Mouse (Mus musculus) hindbrain, embryonic 11.5 days (tissue): ENCODE measurements around the gene Arhgef12. TPM values are rescaled to one million over a fixed set of nuclear protein-coding genes. Genes with fewer than 3 reads are reported as not detected.
"Not testable (repeated sequence)": the region's sequence is repeated elsewhere in the genome, so short reads cannot be mapped to it uniquely, and the experiment has no call there.

Experiments
- ATAC-seq: fragments of 200-750 bp; cut with Nextera tagmentation; 2 replicates; pipeline ENCODE4 v1.8.0; 2017; ENCODE audit warnings: mild to moderate bottlenecking, moderate TSS enrichment, moderate library complexity; ENCODE audit not compliant: low FRiP score
- DNase-seq: peaks from one replicate; pipeline ENCODE4 v3.0.0-alpha.2; 2015; ENCODE audit warnings: low spot score
- H3K27ac ChIP-seq: fragments of 300-500 bp; sonication (generic); 2 replicates; pipeline ENCODE4 v1.5.1; 2014; ENCODE audit warnings: mild to moderate bottlenecking, low read depth, low read length
- H3K27me3 ChIP-seq: fragments of 300-500 bp; sonication (generic); 2 replicates; pipeline ENCODE4 v1.6.1; 2014; ENCODE audit warnings: mild to moderate bottlenecking, low read length, moderate library complexity, mixed read lengths; ENCODE audit not compliant: control insufficient read depth, insufficient read depth
- H3K36me3 ChIP-seq: fragments of 300-500 bp; sonication (generic); 2 replicates; pipeline ENCODE4 v1.6.1; 2014; ENCODE audit warnings: mild to moderate bottlenecking, low read length, moderate library complexity, mixed read lengths; ENCODE audit not compliant: control insufficient read depth, insufficient read depth
- H3K4me1 ChIP-seq: fragments of 300-500 bp; sonication (generic); replicated peaks from 2 replicates; pipeline ENCODE4 v1.6.1; 2014; ENCODE audit warnings: low read length, mixed read lengths; ENCODE audit not compliant: control insufficient read depth, insufficient read depth
- H3K4me2 ChIP-seq: fragments of 300-500 bp; sonication (generic); replicated peaks from 2 replicates; pipeline ENCODE4 v1.6.1; 2014; ENCODE audit warnings: mild to moderate bottlenecking, low read depth, low read length
- H3K4me3 ChIP-seq: fragments of 300-500 bp; sonication (generic); 2 replicates; pipeline ENCODE4 v1.5.1; 2014; ENCODE audit warnings: low read depth, low read length
- H3K9ac ChIP-seq: fragments of 300-500 bp; sonication (generic); 2 replicates; pipeline ENCODE4 v1.6.1; 2014; ENCODE audit warnings: low read depth, low read length
- H3K9me3 ChIP-seq: fragments of 300-500 bp; sonication (generic); 2 replicates; pipeline ENCODE4 v1.6.1; 2016; ENCODE audit warnings: low read length; ENCODE audit not compliant: control insufficient read depth
- WGBS: fragments of 180-500 bp; shearing (Covaris S2); extraction: QIAGEN DNeasy Blood & Tissue Kit; methylation state at CpG from one replicate; pipeline ENCODE4 v1.1.7; 2014; 5-methylcytosine and 5-hydroxymethylcytosine counted together
- polyA plus RNA-seq: library from polyadenylated mRNA; unstranded; fragments of >200 nt; fragmentation: Nextera tagmentation; extraction: Ambion mirVana; gene quantifications from 2 replicates; pipeline ENCODE4 v1.2.1, GENCODE M21; 2014

Arhgef12 gene
- polyA plus RNA-seq, 1 experiment from 2014 or later = 22.5 TPM

DNA sequence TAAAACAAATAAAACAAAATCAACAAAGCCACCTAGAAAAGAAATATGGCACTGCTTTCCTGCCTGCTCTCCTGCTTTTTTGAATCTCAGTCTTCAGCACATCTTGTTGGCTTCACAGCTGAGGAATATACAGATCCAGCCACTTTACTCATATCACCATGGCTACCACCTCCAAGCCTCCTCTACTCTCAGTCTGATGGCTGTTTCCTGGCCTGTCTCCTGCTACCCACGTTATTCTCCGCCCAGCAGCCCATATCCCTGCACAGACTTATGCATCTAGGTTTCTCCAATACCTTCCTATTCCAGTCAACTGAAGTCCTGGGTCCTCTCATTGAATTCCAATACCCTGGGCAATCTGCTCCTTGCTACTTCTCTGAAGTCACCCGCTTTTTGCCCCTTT is 26.5 kb upstream of the Arhgef12 start:
- no peak overlapping the region for H3K9ac ChIP-seq
- no peaks in the 10 kb centered on the region for H3K36me3 ChIP-seq
- H3K4me3 ChIP-seq = no peak overlapping the region
- no peak overlapping the region for H3K27ac ChIP-seq
- no peaks in the 10 kb centered on the region for H3K4me1 ChIP-seq
- 78% methylated on average over 3 of the region's 3 CpGs for WGBS
- H3K27me3 ChIP-seq = no peaks in the 10 kb centered on the region
- H3K4me2 ChIP-seq = no peak overlapping the region
- no peak for DNase-seq
- no peaks in the 10 kb centered on the region for H3K9me3 ChIP-seq
- no peak for ATAC-seq

DNA sequence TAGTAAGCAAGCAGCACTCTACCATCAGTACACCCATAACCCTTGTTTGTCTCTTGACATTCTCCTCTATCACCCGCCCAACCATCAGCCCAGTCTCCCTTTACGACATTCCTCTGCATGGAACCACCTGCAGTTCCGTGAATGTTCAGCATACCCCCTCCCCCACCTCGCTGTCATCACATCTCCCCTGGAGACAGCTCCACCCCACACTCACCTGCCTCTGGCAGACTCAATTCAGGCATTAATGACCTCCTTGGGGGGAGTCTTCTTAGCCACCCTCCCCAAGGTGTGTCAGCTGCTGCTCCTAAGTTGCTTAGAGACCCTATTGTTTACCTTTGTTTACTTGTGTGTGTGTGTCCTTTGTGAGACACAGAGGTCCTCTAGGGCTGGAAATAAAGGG is 25.3 kb upstream of the Arhgef12 start:
- DNase-seq = no peak
- Histone ChIP-seq H3K9ac (no peak overlapping the region), H3K36me3 (no peaks in the 10 kb centered on the region), H3K4me1 (no peaks in the 10 kb centered on the region), H3K9me3 (no peaks in the 10 kb centered on the region), H3K4me2 (no peak overlapping the region), H3K27me3 (no peaks in the 10 kb centered on the region), H3K4me3 (no peak overlapping the region), H3K27ac (no peak overlapping the region)
- 33% methylated on average over 4 of the region's 4 CpGs for WGBS
- ATAC-seq = no peak

DNA sequence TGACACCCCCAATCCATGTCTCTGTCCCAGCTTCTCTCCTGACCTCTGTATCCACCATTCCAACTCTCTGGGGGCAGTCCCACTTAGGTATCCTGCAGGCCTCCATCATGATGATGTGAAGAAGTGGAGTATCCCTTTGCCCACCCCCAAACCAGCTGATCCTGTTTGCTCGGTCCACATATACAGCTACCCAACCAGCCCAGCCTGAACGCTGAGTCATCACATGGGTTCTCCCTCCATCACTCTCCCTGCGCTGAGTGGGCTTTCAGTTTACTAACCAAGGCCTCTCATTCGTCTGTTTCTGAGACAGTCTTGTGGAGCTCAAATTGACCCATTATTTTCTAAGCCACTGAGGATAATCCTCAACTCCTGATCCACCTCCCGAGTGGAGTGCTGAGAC is 24.9 kb upstream of the Arhgef12 start:
- 77% methylated on average over 5 of the region's 5 CpGs for WGBS
- Histone ChIP-seq H3K27me3 (no peaks in the 10 kb centered on the region), H3K27ac (no peak overlapping the region), H3K36me3 (no peaks in the 10 kb centered on the region), H3K4me1 (no peaks in the 10 kb centered on the region), H3K4me2 (no peak overlapping the region), H3K9ac (no peak overlapping the region), H3K9me3 (no peaks in the 10 kb centered on the region), H3K4me3 (no peak overlapping the region)
- DNase-seq (no peak), ATAC-seq (no peak)

DNA sequence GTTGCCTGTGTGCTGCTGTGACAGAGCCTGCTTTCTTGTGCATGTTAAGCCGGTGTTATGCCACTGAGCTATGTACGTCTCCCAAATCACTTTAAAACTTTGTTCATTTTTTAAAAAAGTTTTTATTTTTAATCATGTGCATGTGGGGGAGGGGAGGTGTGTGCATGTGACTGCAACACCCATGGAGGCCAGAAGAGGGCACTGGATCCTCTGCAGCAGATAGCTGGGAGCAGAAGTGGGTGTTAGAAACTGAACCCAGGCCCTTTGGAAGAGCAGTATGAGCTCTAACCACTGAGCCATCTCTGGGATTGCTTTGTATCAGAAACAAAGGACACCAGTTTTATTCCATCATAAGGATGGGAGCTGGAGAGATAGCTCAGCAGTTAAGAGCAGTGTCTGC is 23.6 kb upstream of the Arhgef12 start:
- no peak for ATAC-seq
- no peak overlapping the region for H3K4me2 ChIP-seq

DNA sequence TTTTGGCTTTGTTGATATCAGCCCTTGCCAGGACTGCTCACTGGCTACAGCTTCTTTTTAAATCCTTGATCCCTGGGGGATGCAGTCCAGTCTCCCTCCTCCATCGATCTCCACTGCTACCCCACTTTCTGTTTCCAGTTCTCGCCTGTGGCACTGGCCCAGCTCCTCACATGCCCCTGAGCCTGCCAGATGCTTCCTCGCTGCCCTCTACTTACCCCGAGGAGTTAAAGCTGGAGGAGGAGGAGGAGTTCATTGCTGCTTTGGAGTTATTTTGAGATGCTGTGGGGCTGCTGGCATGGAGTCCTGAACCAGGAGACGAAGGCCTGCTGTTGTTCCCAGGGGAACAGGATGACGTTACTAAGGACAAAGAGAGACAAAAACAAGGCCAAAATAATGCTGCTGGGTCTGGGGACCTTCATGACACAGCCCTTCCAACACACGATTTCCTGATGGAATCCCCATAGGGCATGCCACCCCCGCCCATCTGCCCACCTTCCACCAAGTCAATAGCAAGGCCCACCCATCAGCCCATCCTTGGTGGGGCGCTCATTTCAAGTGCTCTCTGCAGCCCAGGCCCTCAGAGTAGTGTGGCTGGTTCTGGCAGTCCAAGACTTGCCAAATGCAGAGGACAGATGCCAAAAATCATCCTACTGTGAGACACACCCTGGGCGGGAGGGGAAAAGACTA is 20.2 kb upstream of the Arhgef12 start:
- Histone ChIP-seq H3K36me3 (no peaks in the 10 kb centered on the region), H3K9ac (no peak overlapping the region), H3K4me3 (no peak overlapping the region), H3K9me3 (no peaks in the 10 kb centered on the region), H3K4me2 (no peak overlapping the region), H3K27ac (no peak overlapping the region), H3K4me1 (no peaks in the 10 kb centered on the region), H3K27me3 (no peaks in the 10 kb centered on the region)
- WGBS = 75% methylated on average over 10 of the region's 10 CpGs
- DNase-seq (no peak), ATAC-seq (no peak)

More for the DNA sequence above, 23.6 kb upstream of the Arhgef12 start:
- H3K9me3 ChIP-seq = no peaks in the 10 kb centered on the region
- H3K27ac ChIP-seq = no peak overlapping the region
- H3K9ac ChIP-seq = no peak overlapping the region
- no peaks in the 10 kb centered on the region for H3K36me3 ChIP-seq
- H3K4me1 ChIP-seq = no peaks in the 10 kb centered on the region
- H3K4me3 ChIP-seq = no peak overlapping the region
- no peak for DNase-seq
- 91% methylated on average over 2 of the region's 2 CpGs for WGBS
- no peaks in the 10 kb centered on the region for H3K27me3 ChIP-seq

DNA sequence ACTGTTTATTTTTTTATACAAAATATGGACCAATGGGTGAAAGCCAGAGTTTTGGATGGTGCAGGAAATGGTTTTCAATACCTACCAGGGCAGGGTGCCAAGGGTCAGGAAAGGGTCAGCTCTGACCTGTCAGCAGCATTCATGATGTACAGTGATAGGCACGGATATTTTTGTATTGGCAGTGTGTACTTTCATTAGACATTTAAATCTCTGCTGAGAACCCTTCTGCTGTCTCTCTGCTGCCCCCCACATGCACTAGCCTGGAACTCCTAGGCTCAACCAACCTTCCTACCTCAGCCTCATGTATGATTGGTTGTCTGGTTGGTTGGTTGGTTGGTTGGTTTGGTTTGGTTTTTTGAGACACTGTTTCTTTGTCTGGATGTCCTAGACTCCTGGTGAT is 15.3 kb upstream of the Arhgef12 start:
- WGBS = 31% methylated on average over 1 of the region's 1 CpGs
- no peak for DNase-seq
- no peak overlapping the region for H3K9ac ChIP-seq
- ATAC-seq = no peak
- no peaks in the 10 kb centered on the region for H3K4me1 ChIP-seq
- no peak overlapping the region for H3K27ac ChIP-seq
- H3K9me3 ChIP-seq = no peaks in the 10 kb centered on the region
- H3K4me2 ChIP-seq = no peak overlapping the region
- H3K4me3 ChIP-seq = no peak overlapping the region
- H3K36me3 ChIP-seq = no peaks in the 10 kb centered on the region
- H3K27me3 ChIP-seq = no peaks in the 10 kb centered on the region

DNA sequence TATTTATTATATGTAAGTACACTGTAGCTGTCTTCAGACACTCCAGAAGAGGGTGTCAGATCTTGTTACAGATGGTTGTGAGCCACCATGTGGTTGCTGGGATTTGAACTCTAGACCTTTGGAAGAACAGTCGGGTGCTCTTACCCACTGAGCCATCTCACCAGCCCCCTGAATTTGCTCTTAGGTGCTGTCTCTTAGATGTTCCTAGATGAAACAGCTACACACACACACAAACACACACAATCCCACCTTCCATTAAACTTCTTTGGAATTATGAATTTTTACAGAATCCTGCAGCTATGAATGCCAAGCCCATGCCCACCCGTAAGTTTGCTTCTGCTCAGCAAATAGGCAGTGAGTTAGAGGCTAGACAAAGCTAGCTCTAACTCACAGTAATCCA is 14.9 kb upstream of the Arhgef12 start:
- not testable (repeated sequence) for H3K36me3 ChIP-seq, H3K27ac ChIP-seq, H3K9ac ChIP-seq, H3K9me3 ChIP-seq, H3K4me2 ChIP-seq, H3K4me1 ChIP-seq, ATAC-seq, H3K27me3 ChIP-seq, H3K4me3 ChIP-seq, DNase-seq
- WGBS = 93% methylated on average over 2 of the region's 2 CpGs

DNA sequence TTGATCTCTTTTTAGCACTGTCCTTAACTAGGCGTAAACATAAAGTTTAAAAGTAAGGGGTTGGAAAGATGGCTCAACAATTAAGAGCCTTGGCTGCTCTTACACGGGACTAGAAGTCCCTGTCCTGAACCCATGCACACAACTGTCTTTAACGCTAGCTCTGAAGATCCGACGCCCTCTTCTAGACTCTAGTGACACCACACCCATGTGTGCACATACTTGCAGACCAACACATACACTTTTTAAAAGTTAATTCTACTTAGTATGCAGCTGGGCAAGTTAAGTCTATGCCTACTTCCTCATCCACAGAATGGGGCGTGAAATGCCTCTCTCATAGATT is 9.9 kb upstream of the Arhgef12 start:
- H3K9ac ChIP-seq = no peak overlapping the region
- no peaks in the 10 kb centered on the region for H3K9me3 ChIP-seq
- H3K27me3 ChIP-seq = no peaks in the 10 kb centered on the region
- H3K36me3 ChIP-seq = no peaks in the 10 kb centered on the region
- DNase-seq = no peak
- no peaks in the 10 kb centered on the region; the same call in 1 of the 2 replicates for H3K4me1 ChIP-seq
- H3K4me3 ChIP-seq = no peak overlapping the region
- H3K4me2 ChIP-seq = no peak overlapping the region
- WGBS = 89% methylated on average over 6 of the region's 6 CpGs
- no peak overlapping the region for H3K27ac ChIP-seq
- no peak for ATAC-seq

DNA sequence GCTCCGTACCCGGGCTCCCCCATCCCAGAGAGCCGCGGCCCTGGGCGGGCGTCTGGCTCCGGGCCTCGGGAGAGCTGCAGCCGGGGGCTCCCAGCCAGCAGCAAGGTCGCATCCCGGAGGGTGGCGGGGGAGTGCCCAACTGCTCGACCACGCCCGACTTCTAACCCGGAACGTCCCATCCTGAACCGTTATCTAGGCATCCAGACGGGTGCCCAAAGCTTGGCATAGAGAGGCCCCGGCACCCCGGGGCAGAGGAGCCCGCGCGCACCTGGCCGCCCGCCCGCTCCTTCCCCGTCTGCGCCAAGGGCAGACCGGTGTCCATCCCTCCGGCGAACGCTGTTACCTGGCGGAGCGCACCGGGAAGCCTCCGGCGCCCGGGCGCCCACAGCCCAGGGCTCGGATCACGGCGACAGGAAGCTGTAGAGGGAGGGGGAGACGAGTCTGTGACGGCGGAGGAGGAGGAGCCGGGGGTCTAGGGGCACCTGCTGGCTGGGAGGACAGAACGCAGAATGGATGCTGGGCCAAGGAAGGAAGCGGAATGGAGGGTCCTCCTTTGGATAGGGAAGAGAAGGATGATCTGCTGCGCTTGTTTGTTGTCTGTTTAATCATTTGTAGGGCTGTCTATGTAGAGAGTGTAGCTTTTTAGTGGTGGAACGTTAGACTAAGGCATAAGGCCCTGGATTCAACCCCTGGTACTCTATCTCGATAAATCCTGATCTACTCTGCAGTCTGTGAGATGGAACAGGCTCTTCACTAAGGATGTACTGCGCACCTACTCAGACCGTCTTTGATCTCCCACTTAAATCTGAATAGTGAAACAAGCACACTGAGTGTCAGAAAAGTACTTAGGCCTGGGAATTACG is 9.3 kb upstream of the Arhgef12 start, which contains the start of gene Tmem136:
Gene Tmem136 (minus strand): TSS at position 437 of the 863 bp plus-strand sequence.
- Histone ChIP-seq H3K9me3 (no peaks in the 10 kb centered on the region), H3K4me1 (no peaks in the 10 kb centered on the region; the same call in 1 of the 2 replicates), H3K4me2 (peak within 1 kb of the TSS; percentile 80), H3K4me3 (peak within 1 kb of the TSS; percentile 69), H3K27ac (no peak within 1 kb of the TSS), H3K9ac (peak within 1 kb of the TSS; percentile 90), H3K36me3 (no peaks in the 10 kb centered on the region), H3K27me3 (no peaks in the 10 kb centered on the region)
- DNase-seq (peak; percentile 81), ATAC-seq (peak; percentile 92)
- WGBS = 5% methylated on average over 47 of the region's 55 CpGs
